Mouse (Mus musculus) ES-E14 (cell line): Measurements from ENCODE around the gene Misp. TPM values are rescaled to one million over a fixed set of nuclear protein-coding genes. Genes with fewer than 3 reads are reported as not detected.

ENCODE experiments used
- DNase-seq: peaks from one replicate; pipeline ENCODE4 v3.0.0-alpha.2; 2013; ENCODE audit warnings: low read depth, low spot score
- H3K27ac ChIP-seq: 2 replicates; pipeline ENCODE4 v1.5.1; 2012; ENCODE audit warnings: low read depth, mild to moderate bottlenecking, low read length, moderate library complexity, mixed read lengths; ENCODE audit not compliant: poor library complexity, insufficient read depth, severe bottlenecking
- H3K36me3 ChIP-seq: 2 replicates; pipeline ENCODE4 v1.6.1; 2012; ENCODE audit warnings: mild to moderate bottlenecking, low read length, moderate library complexity, mixed read lengths; ENCODE audit not compliant: control insufficient read depth, poor library complexity, insufficient read depth, severe bottlenecking
- H3K4me1 ChIP-seq, 2 experiments: fragments of 150-350 bp in 1 of 2; sonication (generic) in 1 of 2; 2 replicates each; pipeline ENCODE4 v1.6.1; 2012; ENCODE audit warnings: low read length in 2 of 2, mild to moderate bottlenecking in 1 of 2, mixed read lengths in 1 of 2; ENCODE audit not compliant: control insufficient read depth in 2 of 2, insufficient read depth in 2 of 2, poor library complexity in 1 of 2
- H3K4me3 ChIP-seq, 2 experiments: fragments of 150-350 bp in 1 of 2; sonication (generic) in 1 of 2; 2 replicates each; pipeline ENCODE4 v1.5.1; 2012; ENCODE audit warnings: low read length in 2 of 2, low read depth in 1 of 2, mild to moderate bottlenecking in 1 of 2, mixed read lengths in 1 of 2; ENCODE audit not compliant: insufficient read depth in 1 of 2, poor library complexity in 1 of 2, severe bottlenecking in 1 of 2
- H3K9ac ChIP-seq: 2 replicates; pipeline ENCODE4 v1.6.1; 2012; ENCODE audit warnings: low read depth, mild to moderate bottlenecking, low read length, mixed read lengths; ENCODE audit not compliant: poor library complexity, insufficient read depth, severe bottlenecking
- H3K9me3 ChIP-seq: fragments of 150-350 bp; sonication (generic); 2 replicates; pipeline ENCODE4 v1.6.1; 2012; ENCODE audit warnings: low read depth, mild to moderate bottlenecking, low read length; ENCODE audit not compliant: control insufficient read depth, insufficient read depth
- CHD2 ChIP-seq: IDR thresholded peaks from 2 replicates; pipeline ENCODE4 v1.6.1; 2014; ENCODE audit warnings: mild to moderate bottlenecking, low read depth, low read length, inconsistent platforms
- HCFC1 ChIP-seq: IDR thresholded peaks from 2 replicates; pipeline ENCODE4 v1.6.1; 2012; ENCODE audit warnings: low read length, inconsistent platforms, borderline replicate concordance; ENCODE audit not compliant: insufficient read depth
- MAFK ChIP-seq: IDR thresholded peaks from 2 replicates; pipeline ENCODE4 v1.6.1; 2014; ENCODE audit warnings: mild to moderate bottlenecking, low read depth, low read length, inconsistent platforms; ENCODE audit not compliant: insufficient read depth
- ZC3H11A ChIP-seq: IDR thresholded peaks from 2 replicates; pipeline ENCODE4 v1.6.1; 2012; ENCODE audit warnings: low read depth, mild to moderate bottlenecking, inconsistent platforms, low read length, borderline replicate concordance
- ZNF384 ChIP-seq: IDR thresholded peaks from 2 replicates; pipeline ENCODE4 v1.6.1; 2012; ENCODE audit warnings: low read depth, low read length, inconsistent platforms
- in situ Hi-C, 2 experiments: fragments of 600-800 bp; cut with MboI; formaldehyde crosslinking; loops; one replicate each; pipeline ENCODE4 v1.15.1; 2025; ENCODE audit warnings: low sequenced_read_pairs in 2 of 2, inconsistent platforms in 1 of 2; ENCODE audit not compliant: unreplicated experiment in 2 of 2
- total RNA-seq: library from RNA; depleted of rRNA; stranded (reverse); fragments of 300-350 nt; gene quantifications from 2 replicates; pipeline ENCODE4 v1.2.3, GENCODE M21; 2012

The Misp gene
- total RNA-seq, 1 experiment = 1.7 TPM

DNA sequence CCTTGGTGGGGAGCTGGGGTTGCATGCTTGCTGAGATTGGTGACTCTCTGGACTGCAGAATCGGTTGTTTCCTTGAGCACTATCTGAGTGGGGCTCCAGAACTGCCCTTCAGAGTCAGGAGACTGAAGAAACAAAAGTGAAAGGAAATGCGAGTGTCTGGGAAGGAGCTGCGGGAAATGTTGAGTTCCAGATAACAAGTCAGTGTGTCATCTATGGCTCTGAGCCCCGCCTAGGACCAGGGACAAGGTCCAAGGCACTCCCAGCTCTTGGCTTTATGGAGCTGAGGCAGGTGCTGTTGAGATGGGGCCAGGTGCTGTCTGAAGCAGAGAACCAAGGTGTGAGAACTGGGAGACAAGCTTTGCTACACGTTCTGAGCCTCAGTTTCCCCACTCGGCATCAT, 3.6 kb downstream of the Misp start:
- in situ Hi-C loops = no loop called here
- no peak overlapping the region for H3K4me3 ChIP-seq
- no peak for DNase-seq
- no peaks in the 10 kb centered on the region for H3K9me3 ChIP-seq
- H3K4me1 ChIP-seq = peaks cover 4 to 33% of the 10 kb centered on the region in 2 experiments; a peak in 3 of 4 replicates
- H3K9ac ChIP-seq = no peak overlapping the region
- no peak overlapping the region for H3K27ac ChIP-seq
- H3K36me3 ChIP-seq = no peaks in the 10 kb centered on the region
- TF ChIP-seq CHD2 (no peak), HCFC1 (no peak), ZC3H11A (no peak), ZNF384 (no peak)

DNA sequence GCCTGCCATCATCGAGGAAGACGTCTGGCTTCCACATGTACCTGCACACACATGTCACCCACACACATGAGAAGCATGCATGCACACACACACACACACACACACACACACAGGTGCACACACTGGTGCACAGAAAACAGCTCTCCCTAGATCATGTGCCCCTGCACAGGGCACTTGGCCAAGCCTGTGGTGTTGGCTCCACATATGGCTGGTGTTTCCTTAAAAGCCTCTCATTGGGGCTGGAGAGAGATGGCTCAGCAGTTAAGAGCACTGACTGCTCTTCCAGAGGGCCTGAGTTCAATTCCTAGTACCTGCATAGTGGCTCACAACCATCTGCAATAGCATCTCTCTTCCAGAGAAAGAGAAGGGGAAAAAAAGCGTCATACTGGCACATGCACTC, 10.8 kb downstream of the Misp start:
- in situ Hi-C loops = no loop called here
- Histone ChIP-seq H3K36me3 (no peaks in the 10 kb centered on the region), H3K4me1 (peaks cover 0 to 3% of the 10 kb centered on the region in 2 experiments; a peak in 1 of 4 replicates), H3K27ac (no peak overlapping the region), H3K9ac (no peak overlapping the region), H3K4me3 (no peak overlapping the region), H3K9me3 (no peaks in the 10 kb centered on the region)
- DNase-seq = no peak
- TF ChIP-seq ZC3H11A (no peak), MAFK (no peak), CHD2 (no peak), ZNF384 (no peak), HCFC1 (no peak)

DNA sequence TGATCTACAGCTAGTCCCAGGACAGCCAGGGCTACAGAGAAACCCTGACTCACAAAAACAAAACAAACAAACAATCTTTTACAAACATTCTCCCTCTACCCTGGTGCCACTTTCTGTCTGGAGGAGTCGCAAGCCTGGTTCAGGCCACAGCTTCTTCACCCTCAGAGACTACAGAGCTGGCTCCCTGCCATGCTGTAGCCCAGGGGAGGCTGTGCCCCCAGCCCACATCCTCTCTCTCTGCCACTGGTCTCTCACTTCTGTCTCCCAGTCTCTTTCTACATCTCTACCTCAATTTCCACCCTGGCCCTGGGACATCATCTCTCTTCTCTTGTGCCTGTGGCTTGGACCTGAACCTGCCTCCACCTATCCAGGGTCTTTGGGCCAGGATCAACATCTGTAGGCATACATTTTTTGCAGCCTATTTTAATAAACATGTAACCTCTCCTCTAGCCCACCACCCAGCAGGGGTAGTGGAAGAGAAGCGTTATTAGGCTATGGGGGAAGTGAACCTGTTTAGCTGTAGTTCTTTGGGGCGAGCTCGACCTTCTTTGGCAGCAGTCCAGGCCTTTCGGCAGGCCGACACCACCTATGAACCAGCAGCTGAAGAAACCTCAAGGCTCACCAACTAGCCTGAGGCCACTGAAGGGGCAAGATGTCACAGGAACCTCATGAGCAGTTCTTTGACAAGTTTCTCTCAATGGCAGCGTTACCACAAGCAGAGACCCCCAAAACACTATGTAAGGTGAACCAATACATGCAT, 11.4 kb downstream of the Misp start:
- Histone ChIP-seq H3K9me3 (no peaks in the 10 kb centered on the region), H3K36me3 (no peaks in the 10 kb centered on the region), H3K4me3 (no peak overlapping the region), H3K9ac (no peak overlapping the region), H3K27ac (no peak overlapping the region), H3K4me1 (peaks cover 0 to 3% of the 10 kb centered on the region in 2 experiments; a peak in 1 of 4 replicates)
- in situ Hi-C loops = no loop called here
- TF ChIP-seq MAFK (no peak), ZC3H11A (no peak), HCFC1 (no peak), CHD2 (no peak), ZNF384 (no peak)
- DNase-seq = no peak

DNA sequence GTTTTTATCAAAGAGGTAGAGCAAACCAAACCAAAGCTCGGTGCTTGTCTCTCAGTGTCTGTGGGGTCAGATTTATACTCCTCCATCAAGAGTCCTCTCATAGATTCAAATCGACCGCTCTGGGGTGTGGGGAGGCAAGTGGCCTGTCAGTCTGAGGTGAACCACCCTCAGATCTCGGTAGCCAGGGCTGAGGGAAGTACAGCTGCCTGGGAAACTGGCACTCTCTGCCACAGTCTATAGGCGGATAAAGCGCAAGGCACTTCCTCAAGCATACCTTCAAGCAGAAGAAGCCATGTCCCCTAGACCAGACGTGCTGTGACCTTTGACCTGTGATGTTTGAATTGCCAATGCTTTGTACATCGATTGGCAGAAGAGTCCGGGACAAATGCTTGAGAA, 12.0 kb downstream of the Misp start:
- no peaks in the 10 kb centered on the region for H3K9me3 ChIP-seq
- H3K4me1 ChIP-seq = peaks cover 0 to 3% of the 10 kb centered on the region in 2 experiments; a peak in 1 of 4 replicates
- H3K27ac ChIP-seq = no peak overlapping the region
- DNase-seq = no peak
- no peak for TF ChIP-seq MAFK
- TF ChIP-seq HCFC1 = no peak
- TF ChIP-seq CHD2 = no peak
- TF ChIP-seq ZNF384 = no peak
- no peak for TF ChIP-seq ZC3H11A
- no peaks in the 10 kb centered on the region for H3K36me3 ChIP-seq
- H3K4me3 ChIP-seq = no peak overlapping the region
- no peak overlapping the region for H3K9ac ChIP-seq
- in situ Hi-C loops = no loop called here
